Comparison of ENCODE assay signal across 23 mouse cellular contexts in the genomic region with DNA sequence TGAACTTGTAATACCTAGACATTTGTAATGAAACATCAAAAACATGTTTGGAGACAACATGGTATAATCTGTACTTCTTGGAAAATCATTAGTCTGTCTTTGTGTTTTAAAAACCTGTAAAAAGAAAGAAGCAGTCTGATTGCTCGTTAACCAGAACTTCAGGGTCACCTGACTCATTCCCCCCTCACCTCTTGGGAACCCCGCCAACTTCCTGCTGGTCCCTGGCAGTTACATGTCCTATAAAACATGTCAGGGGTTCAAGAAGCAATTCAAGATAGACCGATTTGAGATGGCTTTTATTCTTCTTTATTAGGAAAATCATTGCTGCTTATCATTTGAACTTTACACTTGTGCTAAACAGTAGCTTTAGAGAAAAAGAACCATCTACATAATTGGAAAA. TPM values are rescaled to one million over a fixed set of nuclear protein-coding genes. Genes with fewer than 3 reads are reported as not detected.
DNase-seq lines count a peak whose midpoint lies in the region; ATAC-seq lines count a peak whose summit lies in the region.
"Had no signal": no experiment of that assay in that cellular context is flagged by ENCODE, and none has a peak within 500 bp of the region (broad histone marks: within the 10 kb centered on the region; RNA-seq: fewer than 3 reads in every experiment).

No protein-coding gene starts in this region.

- H3K4me2 ChIP-seq in kidney, embryonic 14.5 days (replicated peaks; ENCODE audit: low read depth, low read length): no peak overlapping the region
- H3K4me2 ChIP-seq in forebrain, embryonic 16.5 days (ENCODE audit: low read length): no peak overlapping the region
- H3K4me2 ChIP-seq: embryonic facial prominence, embryonic 13.5 days; forebrain, embryonic 15.5 days; liver, embryonic 11.5 days; midbrain, embryonic 15.5 days; neural tube, embryonic 15.5 days had no signal

- H3K27ac ChIP-seq in kidney, embryonic 14.5 days (ENCODE audit: low read depth, low read length): no peak overlapping the region
- H3K27ac ChIP-seq in forebrain, embryonic 16.5 days (ENCODE audit: low read length): no peak overlapping the region
- H3K27ac ChIP-seq: embryonic facial prominence, embryonic 13.5 days; forebrain, embryonic 15.5 days; midbrain, embryonic 15.5 days; neural tube, embryonic 15.5 days had no signal

- H3K4me3 ChIP-seq in kidney, embryonic 14.5 days (ENCODE audit: low read length): no peak overlapping the region
- no peak overlapping the region for H3K4me3 ChIP-seq in forebrain, embryonic 16.5 days (replicated peaks; ENCODE audit: low read length)
- H3K4me3 ChIP-seq: embryonic facial prominence, embryonic 13.5 days; forebrain, embryonic 15.5 days; midbrain, embryonic 15.5 days; neural tube, embryonic 15.5 days had no signal

- no peaks in the 10 kb centered on the region for H3K27me3 ChIP-seq in kidney, embryonic 14.5 days (ENCODE audit: control insufficient read depth, insufficient read depth, low read length)
- H3K27me3 ChIP-seq in forebrain, embryonic 16.5 days (replicated peaks; ENCODE audit: control insufficient read depth, insufficient read depth, low read length): no peaks in the 10 kb centered on the region
- H3K27me3 ChIP-seq: embryonic facial prominence, embryonic 13.5 days; forebrain, embryonic 15.5 days; midbrain, embryonic 15.5 days; neural tube, embryonic 15.5 days had no signal

- peak; percentile 48 to 66 for DNase-seq in cerebellum, postnatal 10 days
- DNase-seq in cerebellum, adult 9-10 months: no peak
- DNase-seq in kidney, adult 8-10 months: peak; percentile 15 to 20
- DNase-seq in adrenal gland, adult 8-10 months: peak; percentile 17
- DNase-seq in kidney, postnatal 14 days: peak; percentile 14
- no peak for DNase-seq in layer of hippocampus, adult 9-10 months (ENCODE audit: low spot score)
- DNase-seq: cerebellum, adult 8-10 months; gastrocnemius, postnatal 36 days; right cerebral cortex, postnatal 25 days; thymus, adult 2 months had no signal

- no peaks in the 10 kb centered on the region for H3K4me1 ChIP-seq in kidney, embryonic 14.5 days (ENCODE audit: control insufficient read depth, insufficient read depth, low read length)
- H3K4me1 ChIP-seq in forebrain, embryonic 16.5 days (replicated peaks; ENCODE audit: control insufficient read depth, insufficient read depth, low read length): no peaks in the 10 kb centered on the region
- H3K4me1 ChIP-seq: embryonic facial prominence, embryonic 13.5 days; forebrain, embryonic 15.5 days; midbrain, embryonic 15.5 days; neural tube, embryonic 15.5 days had no signal

- no peaks in the 10 kb centered on the region for H3K9me3 ChIP-seq in kidney, embryonic 14.5 days (ENCODE audit: control insufficient read depth, low read length)
- H3K9me3 ChIP-seq in forebrain, embryonic 16.5 days (ENCODE audit: control insufficient read depth, low read length): no peaks in the 10 kb centered on the region
- H3K9me3 ChIP-seq: embryonic facial prominence, embryonic 13.5 days; forebrain, embryonic 15.5 days; midbrain, embryonic 15.5 days; neural tube, embryonic 15.5 days had no signal

- ATAC-seq in kidney, embryonic 14.5 days (ENCODE audit: low FRiP score, low TSS enrichment): no peak
- no peak for ATAC-seq in forebrain, embryonic 16.5 days
- ATAC-seq: forebrain, embryonic 15.5 days; midbrain, embryonic 15.5 days had no signal

- 53% methylated on average over 3 of the region's 3 CpGs for WGBS in kidney, embryonic 14.5 days
- WGBS in forebrain, embryonic 16.5 days: 44% methylated on average over 3 of the region's 3 CpGs

- H3K9ac ChIP-seq in kidney, embryonic 14.5 days (ENCODE audit: low read depth, low read length): no peak overlapping the region
- no peak overlapping the region for H3K9ac ChIP-seq in forebrain, embryonic 16.5 days (replicated peaks; ENCODE audit: low read depth, low read length)
- H3K9ac ChIP-seq: embryonic facial prominence, embryonic 13.5 days; forebrain, embryonic 15.5 days; midbrain, embryonic 15.5 days; neural tube, embryonic 15.5 days had no signal

- H3K36me3 ChIP-seq in kidney, embryonic 14.5 days (ENCODE audit: control insufficient read depth, insufficient read depth, low read length): no peaks in the 10 kb centered on the region
- H3K36me3 ChIP-seq in forebrain, embryonic 16.5 days (ENCODE audit: control insufficient read depth, insufficient read depth): no peaks in the 10 kb centered on the region
- H3K36me3 ChIP-seq: embryonic facial prominence, embryonic 13.5 days; forebrain, embryonic 15.5 days; midbrain, embryonic 15.5 days; neural tube, embryonic 15.5 days had no signal

RNA-seq across cellular contexts. Expression of a gene that starts 43.2 kb away (rescaled TPM):
- not detected in 2 replicates for polyA plus RNA-seq in kidney, embryonic 14.5 days (2014; fragmentation: Nextera tagmentation; extraction: Ambion mirVana)
- not detected for total RNA-seq in adrenal gland, adult 8-10 months (2022)
- polyA plus RNA-seq in forebrain, embryonic 16.5 days (2015; fragmentation: Nextera tagmentation; extraction: Ambion mirVana): not detected in 2 replicates
- total RNA-seq: gastrocnemius, postnatal 36 days; layer of hippocampus, adult 18-20 months; left cerebral cortex, postnatal 36 days; megakaryocyte-erythroid progenitor cell, adult 5-6 weeks had no signal
- polyA plus RNA-seq: embryonic facial prominence, embryonic 13.5 days; forebrain, embryonic 15.5 days; hindbrain, embryonic 11.5 days; liver, embryonic 11.5 days; midbrain, embryonic 15.5 days; neural tube, embryonic 15.5 days; spleen, adult 2 months; stomach, embryonic 14.5 days; thymus, adult 2 months had no signal

Comparison
In these comparisons a context has a peak if more than half of its experiments do, and no peak if none do; other contexts are left out.
1. DNase-seq: peak in cerebellum, postnatal 10 days (2 of 2), kidney, adult 8-10 months (2 of 2), adrenal gland, adult 8-10 months (single experiment) and kidney, postnatal 14 days (single experiment); none in cerebellum, adult 9-10 months (single experiment) and layer of hippocampus, adult 9-10 months (single experiment).